Mouse (Mus musculus): ENCODE measurements around the gene Srms. TPM values are rescaled to one million over a fixed set of nuclear protein-coding genes. Genes with fewer than 3 reads are reported as not detected.

Srms gene
- total RNA-seq, 2 experiments from 2014 or later, result 0.14 to 0.41 TPM

GRCm38 (mm10) chr2:181174646-181175045 lies 38.3 kb downstream of the Srms start:
- no peak for DNase-seq (ENCODE audit: low spot score in 2 of 2)

- no peak for DNase-seq (ENCODE audit: low spot score in 2 of 2)
These were observed 46.5 kb downstream of the Srms start for GRCm38 (mm10) chr2:181166469-181166868.

- DNase-seq (ENCODE audit: low spot score in 2 of 2), result no peak
These were observed 52.2 kb downstream of the Srms start for GRCm38 (mm10) chr2:181160821-181161220.

GRCm38 (mm10) chr2:181159771-181160170 lies 53.2 kb downstream of the Srms start:
- peak; percentile 68 to 84 for DNase-seq (ENCODE audit: low spot score in 2 of 2)

GRCm38 (mm10) chr2:181159091-181159514 lies 53.9 kb downstream of the Srms start:
- peak; percentile 54 to 73 for DNase-seq (ENCODE audit: low spot score in 2 of 2)

GRCm38 (mm10) chr2:181158471-181158870 lies 54.5 kb downstream of the Srms start:
- DNase-seq (ENCODE audit: low spot score in 2 of 2), result no peak

GRCm38 (mm10) chr2:181157716-181158302 lies 55.2 kb downstream of the Srms start:
- no peak for DNase-seq (ENCODE audit: low spot score in 2 of 2)

- no peak for DNase-seq (ENCODE audit: low spot score in 2 of 2)
These were observed 55.8 kb downstream of the Srms start for GRCm38 (mm10) chr2:181157180-181157579.

- DNase-seq (ENCODE audit: low spot score in 2 of 2), result peak; percentile 76 to 77
These were observed 56.5 kb downstream of the Srms start, which contains the start of gene Eef1a2 for GRCm38 (mm10) chr2:181156248-181157121. Gene Eef1a2 (minus strand): TSS chr2:181157014.

GRCm38 (mm10) chr2:181155801-181156200 lies 57.2 kb downstream of the Srms start:
- peak in 1 of 2 experiments; percentile 25 for DNase-seq (ENCODE audit: low spot score in 2 of 2)

Other genes starting within 250 kb of the Srms start
- gene Arfgap1, start 246.0 kb downstream of the Srms start, total RNA-seq (2021), result 100 to 1,000 TPM; 126 to 127 TPM
- 1 to 10 TPM; 1.5 to 2.6 TPM for gene Col20a1, start 226.7 kb downstream of the Srms start, total RNA-seq (2021)
- gene Chrna4, start 169.6 kb downstream of the Srms start, total RNA-seq (2021), result 10 to 100 TPM; 17.9 to 29.9 TPM
- 100 to 1,000 TPM; 228 to 235 TPM for gene Kcnq2, start 77.9 kb downstream of the Srms start, total RNA-seq (2021)
- gene Eef1a2, start 56.2 kb downstream of the Srms start, total RNA-seq (2021), result 100 to 1,000 TPM; 904 to 919 TPM
- gene Ppdpf, start 25.9 kb downstream of the Srms start, total RNA-seq (2021), result 100 to 1,000 TPM; 118 to 135 TPM
- gene Ptk6, start 10.4 kb downstream of the Srms start, total RNA-seq (2021), result not detected
- gene Fndc11, start 6.8 kb upstream of the Srms start, total RNA-seq (2021), result not detected
- gene Helz2, start 28.8 kb upstream of the Srms start, total RNA-seq (2021), result 1 to 10 TPM; 2.1 TPM
- 10 to 100 TPM; 16.3 to 20.1 TPM for gene Gmeb2, start 74.8 kb upstream of the Srms start, total RNA-seq (2021)
- 100 to 1,000 TPM; 793 to 798 TPM for gene Stmn3, start 101.3 kb upstream of the Srms start, total RNA-seq (2021)
- 10 to 100 TPM; 39.7 to 42.8 TPM for gene Rtel1, start 106.6 kb upstream of the Srms start, total RNA-seq (2021)
- gene Zgpat, start 151.7 kb upstream of the Srms start, total RNA-seq (2021), result 10 to 100 TPM; 60.3 to 65.3 TPM
- 10 to 100 TPM; 37.0 to 37.7 TPM for gene Arfrp1, start 152.2 kb upstream of the Srms start, total RNA-seq (2021)
- gene Lime1, start 166.9 kb upstream of the Srms start, total RNA-seq (2021), result 10 to 100 TPM; 32.1 to 32.8 TPM
- gene Zbtb46, start 246.2 kb upstream of the Srms start, total RNA-seq (2021), result 10 to 100 TPM; 11.2 to 14.0 TPM